7 mouse cellular contexts compared by ENCODE assay signal in the genomic region with DNA sequence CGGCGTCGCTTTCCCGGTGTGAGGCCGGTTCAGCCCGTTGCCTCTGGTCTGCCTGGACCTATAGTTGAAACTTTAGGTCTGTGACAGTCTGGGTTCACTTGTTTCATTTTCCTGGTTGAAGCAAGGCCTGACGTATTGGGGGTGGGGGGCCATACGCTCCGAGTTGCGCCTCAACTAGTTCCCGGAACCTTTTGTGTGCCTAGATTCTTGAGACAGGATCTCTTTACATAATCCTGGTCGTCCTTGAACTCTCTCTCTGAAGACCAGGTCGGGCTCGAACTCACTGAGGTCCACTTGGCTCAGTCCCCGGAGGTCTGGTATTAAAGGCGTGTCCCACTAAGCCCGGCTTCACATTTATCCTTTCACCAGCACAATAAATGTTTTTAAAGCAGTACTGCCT. TPM values are rescaled to one million over a fixed set of nuclear protein-coding genes. Genes with fewer than 3 reads are reported as not detected.
DNase-seq lines count a peak whose midpoint lies in the region; ATAC-seq lines count a peak whose summit lies in the region.

No protein-coding gene starts in this region.

- no peaks in the 10 kb centered on the region for H3K27me3 ChIP-seq in lung, embryonic 16.5 days (ENCODE audit: control insufficient read depth, insufficient read depth, low read depth, low read length)
- H3K27me3 ChIP-seq in embryonic facial prominence, embryonic 14.5 days (replicated peaks; ENCODE audit: control insufficient read depth, insufficient read depth, low read length), result no peaks in the 10 kb centered on the region
- H3K27me3 ChIP-seq in limb, embryonic 10.5 days (ENCODE audit: low read depth, poor library complexity, severe bottlenecking), result no peaks in the 10 kb centered on the region
- no peaks in the 10 kb centered on the region for H3K27me3 ChIP-seq in stomach, embryonic 14.5 days (ENCODE audit: control insufficient read depth, insufficient read depth, low read length)

- H3K4me1 ChIP-seq in lung, embryonic 16.5 days (replicated peaks; ENCODE audit: control insufficient read depth, insufficient read depth, low read length), result peaks cover 13% of the 10 kb centered on the region
- peaks cover 6% of the 10 kb centered on the region for H3K4me1 ChIP-seq in embryonic facial prominence, embryonic 14.5 days (ENCODE audit: control insufficient read depth, insufficient read depth, low read length)
- peaks cover 17% of the 10 kb centered on the region for H3K4me1 ChIP-seq in limb, embryonic 10.5 days
- H3K4me1 ChIP-seq in stomach, embryonic 14.5 days (ENCODE audit: control insufficient read depth, insufficient read depth, low read length), result peaks cover 6% of the 10 kb centered on the region; the same call in 1 of the 2 replicates

- peak overlapping the region; percentile 97 for H3K4me3 ChIP-seq in lung, embryonic 16.5 days (ENCODE audit: low read length)
- H3K4me3 ChIP-seq in embryonic facial prominence, embryonic 14.5 days (ENCODE audit: low read depth, low read length), result peak overlapping the region; percentile 96
- H3K4me3 ChIP-seq in limb, embryonic 10.5 days, result peak overlapping the region; percentile 97
- peak overlapping the region; percentile 89 for H3K4me3 ChIP-seq in stomach, embryonic 14.5 days (ENCODE audit: low read depth, low read length)

- peak overlapping the region; percentile 94 for H3K9ac ChIP-seq in lung, embryonic 16.5 days (ENCODE audit: low read length)
- peak overlapping the region; percentile 90 for H3K9ac ChIP-seq in embryonic facial prominence, embryonic 14.5 days (ENCODE audit: low read depth, low read length)
- peak overlapping the region; percentile 78 for H3K9ac ChIP-seq in stomach, embryonic 14.5 days (replicated peaks; ENCODE audit: low read depth, low read length)

- DNase-seq in lung, postnatal 25 days (ENCODE audit: low spot score), result no peak
- DNase-seq in embryonic facial prominence, embryonic 14.5 days (ENCODE audit: low spot score), result no peak
- no peak for DNase-seq in limb, embryonic 10.5 days (ENCODE audit: low spot score)

- H3K27ac ChIP-seq in lung, embryonic 16.5 days (ENCODE audit: low read length), result peak overlapping the region; percentile 93; the same call in 1 of the 2 replicates
- peak overlapping the region; percentile 90; the same call in 1 of the 2 replicates for H3K27ac ChIP-seq in embryonic facial prominence, embryonic 14.5 days (replicated peaks; ENCODE audit: low read depth, low read length)
- H3K27ac ChIP-seq in limb, embryonic 10.5 days, result peak overlapping the region; percentile 98
- peak overlapping the region; percentile 88; the same call in 1 of the 2 replicates for H3K27ac ChIP-seq in stomach, embryonic 14.5 days (ENCODE audit: low read length)

- H3K9me3 ChIP-seq in lung, embryonic 16.5 days (ENCODE audit: control insufficient read depth, low read length), result no peaks in the 10 kb centered on the region
- no peaks in the 10 kb centered on the region for H3K9me3 ChIP-seq in embryonic facial prominence, embryonic 14.5 days (ENCODE audit: control insufficient read depth, low read length)
- no peaks in the 10 kb centered on the region for H3K9me3 ChIP-seq in limb, embryonic 10.5 days (replicated peaks)
- no peaks in the 10 kb centered on the region for H3K9me3 ChIP-seq in stomach, embryonic 14.5 days (ENCODE audit: control insufficient read depth, low read depth, low read length)

- H3K36me3 ChIP-seq in lung, embryonic 16.5 days (ENCODE audit: control insufficient read depth, insufficient read depth, low read length), result peaks cover 10% of the 10 kb centered on the region
- peaks cover 21% of the 10 kb centered on the region for H3K36me3 ChIP-seq in embryonic facial prominence, embryonic 14.5 days (ENCODE audit: control insufficient read depth, insufficient read depth, low read length)
- H3K36me3 ChIP-seq in limb, embryonic 10.5 days, result peaks cover 18% of the 10 kb centered on the region
- peaks cover 11% of the 10 kb centered on the region for H3K36me3 ChIP-seq in stomach, embryonic 14.5 days (ENCODE audit: control insufficient read depth, insufficient read depth, low read length)

- under 1% methylated on average over 17 of the region's 17 CpGs for WGBS in lung, embryonic 16.5 days
- 1% methylated on average over 17 of the region's 17 CpGs for WGBS in embryonic facial prominence, embryonic 14.5 days
- 1% methylated on average over 17 of the region's 17 CpGs for WGBS in limb, embryonic 10.5 days
- WGBS in stomach, embryonic 14.5 days, result under 1% methylated on average over 17 of the region's 17 CpGs

- no peak for ATAC-seq in lung, embryonic 16.5 days (ENCODE audit: low read depth)
- no peak for ATAC-seq in embryonic facial prominence, embryonic 14.5 days (ENCODE audit: low read depth)
- no peak for ATAC-seq in stomach, embryonic 14.5 days (ENCODE audit: insufficient number of reproducible peaks, insufficient read depth, low FRiP score, low read depth)
- no peak for ATAC-seq in CD4-positive, CD25-positive, alpha-beta regulatory T cell, adult 4 months
- no peak for ATAC-seq in frontal cortex, adult (ENCODE audit: low TSS enrichment)

- peak overlapping the region; percentile 88 for H3K4me2 ChIP-seq in lung, embryonic 16.5 days (ENCODE audit: low read depth, low read length)
- H3K4me2 ChIP-seq in embryonic facial prominence, embryonic 14.5 days (ENCODE audit: low read depth, low read length), result peak overlapping the region; percentile 94
- H3K4me2 ChIP-seq in stomach, embryonic 14.5 days (replicated peaks; ENCODE audit: low read depth, low read length), result peak overlapping the region; percentile 77

RNA-seq across cellular contexts. Expression of gene Ddx39, which starts 0.8 kb away (rescaled TPM):
- 150 and 158 TPM in 2 replicates for polyA plus RNA-seq in lung, embryonic 16.5 days (2015; fragmentation: Nextera tagmentation; extraction: Ambion mirVana)
- 106 and 131 TPM in 2 replicates for polyA plus RNA-seq in embryonic facial prominence, embryonic 14.5 days (2014; fragmentation: Nextera tagmentation; extraction: Ambion mirVana)
- 295 and 349 TPM in 2 replicates for polyA plus RNA-seq in limb, embryonic 10.5 days (2016; fragmentation: Nextera tagmentation; extraction: Ambion mirVana)
- polyA plus RNA-seq in stomach, embryonic 14.5 days (2014; fragmentation: Nextera tagmentation; extraction: Ambion mirVana), result 141 and 147 TPM in 2 replicates
- 100 to 1,000 TPM; 153 to 208 TPM for polyA plus RNA-seq in CD4-positive, CD25-positive, alpha-beta regulatory T cell, adult 4 months (2017; shearing (Covaris generic))

RNA-seq across cellular contexts. Expression of gene Pkn1, which starts 16.8 kb away (rescaled TPM):
- 27.2 and 31.8 TPM in 2 replicates for polyA plus RNA-seq in lung, embryonic 16.5 days (2015; fragmentation: Nextera tagmentation; extraction: Ambion mirVana)
- polyA plus RNA-seq in embryonic facial prominence, embryonic 14.5 days (2014; fragmentation: Nextera tagmentation; extraction: Ambion mirVana), result 26.1 and 30.4 TPM in 2 replicates
- polyA plus RNA-seq in limb, embryonic 10.5 days (2016; fragmentation: Nextera tagmentation; extraction: Ambion mirVana), result 38.6 and 41.4 TPM in 2 replicates
- 30.1 and 30.7 TPM in 2 replicates for polyA plus RNA-seq in stomach, embryonic 14.5 days (2014; fragmentation: Nextera tagmentation; extraction: Ambion mirVana)
- polyA plus RNA-seq in CD4-positive, CD25-positive, alpha-beta regulatory T cell, adult 4 months (2017; shearing (Covaris generic)), result 10 to 100 TPM; 21.0 to 25.9 TPM

RNA-seq across cellular contexts. Expression of gene Adgre5, which starts 25.4 kb away (rescaled TPM):
- polyA plus RNA-seq in lung, embryonic 16.5 days (2015; fragmentation: Nextera tagmentation; extraction: Ambion mirVana), result 77.6 and 78.2 TPM in 2 replicates
- 43.1 and 45.8 TPM in 2 replicates for polyA plus RNA-seq in embryonic facial prominence, embryonic 14.5 days (2014; fragmentation: Nextera tagmentation; extraction: Ambion mirVana)
- polyA plus RNA-seq in limb, embryonic 10.5 days (2016; fragmentation: Nextera tagmentation; extraction: Ambion mirVana), result 15.6 and 25.8 TPM in 2 replicates
- polyA plus RNA-seq in stomach, embryonic 14.5 days (2014; fragmentation: Nextera tagmentation; extraction: Ambion mirVana), result 39.2 and 40.7 TPM in 2 replicates
- polyA plus RNA-seq in CD4-positive, CD25-positive, alpha-beta regulatory T cell, adult 4 months (2017; shearing (Covaris generic)), result 100 to 1,000 TPM; 199 to 267 TPM

RNA-seq across cellular contexts. Expression of gene Ptger1, which starts 49.3 kb away (rescaled TPM):
- 1.4 TPM in 2 replicates for polyA plus RNA-seq in lung, embryonic 16.5 days (2015; fragmentation: Nextera tagmentation; extraction: Ambion mirVana)
- 1.0 and 1.2 TPM in 2 replicates for polyA plus RNA-seq in embryonic facial prominence, embryonic 14.5 days (2014; fragmentation: Nextera tagmentation; extraction: Ambion mirVana)
- 0.64 TPM in 2 replicates for polyA plus RNA-seq in limb, embryonic 10.5 days (2016; fragmentation: Nextera tagmentation; extraction: Ambion mirVana)
- 3.1 and 5.4 TPM in 2 replicates for polyA plus RNA-seq in stomach, embryonic 14.5 days (2014; fragmentation: Nextera tagmentation; extraction: Ambion mirVana)
- polyA plus RNA-seq in CD4-positive, CD25-positive, alpha-beta regulatory T cell, adult 4 months (2017; shearing (Covaris generic)), result 1 to 10 TPM; 1.2 TPM
